Mouse (Mus musculus): ENCODE measurements around the gene Gsdma. TPM values are rescaled to one million over a fixed set of nuclear protein-coding genes. Genes with fewer than 3 reads are reported as not detected.

The Gsdma gene
- total and polyA plus RNA-seq, 2 experiments from 2014 or later, result not detected

DNA sequence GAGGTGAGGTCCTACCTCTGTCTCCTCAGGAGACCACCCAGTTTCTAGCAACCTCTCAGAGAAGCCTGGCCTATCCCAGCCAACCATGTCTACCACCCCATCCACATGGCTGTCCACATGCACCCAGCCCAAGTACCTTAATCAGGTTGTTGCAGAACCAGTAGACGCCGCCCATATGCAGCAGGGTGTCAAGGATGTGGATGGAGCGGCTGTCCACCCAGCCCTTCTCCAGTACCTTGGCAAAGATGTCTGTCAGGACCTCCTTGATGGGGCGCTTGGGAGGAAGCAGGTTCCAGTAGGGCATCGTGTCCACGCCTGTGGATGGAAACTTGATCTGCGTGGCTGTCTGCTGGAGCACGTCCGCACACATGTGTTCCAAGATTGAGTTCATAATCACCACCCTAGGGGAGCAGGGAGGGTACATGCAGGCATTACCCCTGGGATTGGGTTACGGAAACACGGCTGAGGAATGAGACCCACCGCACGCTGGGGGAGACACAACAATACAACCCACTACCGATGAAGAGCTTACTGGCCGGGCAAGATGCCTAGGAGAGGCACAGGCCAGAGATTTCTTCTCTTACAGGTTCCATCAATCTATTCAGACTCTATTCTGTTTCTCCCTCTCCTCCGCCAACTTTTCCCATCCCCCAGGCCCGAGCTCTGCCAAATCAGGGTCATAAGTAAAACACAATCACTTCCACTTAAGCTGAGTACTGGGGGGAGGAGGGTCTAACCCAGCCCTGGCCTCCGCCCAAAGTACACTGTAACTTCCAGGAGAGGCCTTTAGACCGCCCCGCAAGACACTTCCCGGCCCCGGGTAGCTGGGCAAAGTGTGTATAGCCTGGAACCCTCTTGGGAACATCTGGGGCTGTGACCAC, 43.5 kb downstream of the Gsdma start:
- Histone ChIP-seq H3K9me3 (replicated peaks; ENCODE audit: control insufficient read depth, low read length) (no peaks in the 10 kb centered on the region), H3K4me3 (ENCODE audit: low read depth, low read length) (no peak overlapping the region), H3K27ac (ENCODE audit: low read depth) (peak overlapping the region; percentile 75), H3K4me2 (ENCODE audit: low read depth, low read length) (0 out of 2 replicates have a peak overlapping the region, but pooled peaks have one; percentile 12), H3K9ac (replicated peaks; ENCODE audit: low read depth, low read length) (no peak overlapping the region), H3K4me1 (ENCODE audit: control insufficient read depth, insufficient read depth) (peaks cover 21% of the 10 kb centered on the region), H3K27me3 (ENCODE audit: control insufficient read depth, insufficient read depth, low read length) (no peaks in the 10 kb centered on the region), H3K36me3 (replicated peaks; ENCODE audit: control insufficient read depth, insufficient read depth, low read length) (peaks cover 45% of the 10 kb centered on the region)
- ATAC-seq (ENCODE audit: insufficient read depth, low read depth), result peak; percentile 48
- peak; percentile 76 for DNase-seq (ENCODE audit: low spot score)
- TF ChIP-seq EP300 (IDR thresholded peaks at IDR 0.05; ENCODE audit: low read depth), result no peak
- no peak for TF ChIP-seq CTCF (IDR thresholded peaks at IDR 0.05; ENCODE audit: low read depth)
- 68% methylated on average over 22 of the region's 22 CpGs for WGBS

DNA sequence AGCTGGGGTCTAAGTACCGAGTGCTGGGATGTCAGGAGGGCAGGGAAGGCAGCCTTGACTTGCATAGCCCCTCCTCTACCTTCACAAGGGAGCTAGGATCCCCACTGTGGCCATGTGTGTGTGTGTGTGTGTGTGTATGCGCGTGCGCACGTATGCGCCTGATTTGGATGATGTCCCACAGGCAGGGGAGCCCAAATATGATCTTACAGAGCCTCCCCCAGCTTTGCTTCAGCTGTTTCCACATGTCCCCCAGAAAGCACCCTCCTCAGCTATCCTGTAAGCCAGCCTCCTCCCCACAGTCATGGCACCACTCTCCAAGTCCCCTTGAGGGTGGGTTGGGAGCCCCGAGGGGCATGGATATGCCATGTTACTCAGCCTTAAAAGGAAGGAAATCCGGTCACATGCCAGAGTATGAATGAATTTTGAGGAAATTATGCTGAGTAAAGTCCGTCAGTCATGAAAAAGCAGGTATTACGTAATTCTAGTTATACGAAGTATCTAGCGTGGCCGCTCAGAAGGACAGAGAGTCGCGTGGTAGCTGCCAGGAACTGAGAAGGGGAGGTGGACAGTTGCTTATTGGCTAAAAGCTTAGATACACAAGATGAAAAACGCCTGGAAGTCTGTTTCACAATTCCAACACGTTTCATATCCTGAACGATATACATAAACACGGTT, 44.3 kb downstream of the Gsdma start:
- ATAC-seq (ENCODE audit: insufficient read depth, low read depth) (peak; percentile 14; the same call in 1 of the 2 replicates), DNase-seq (ENCODE audit: low spot score) (peak; percentile 67)
- no peak overlapping the region for H3K4me3 ChIP-seq (ENCODE audit: low read depth, low read length)
- H3K4me2 ChIP-seq (ENCODE audit: low read depth, low read length), result 0 out of 2 replicates have a peak overlapping the region, but pooled peaks have one; percentile 12
- no peak overlapping the region for H3K9ac ChIP-seq (replicated peaks; ENCODE audit: low read depth, low read length)
- H3K9me3 ChIP-seq (replicated peaks; ENCODE audit: control insufficient read depth, low read length), result no peaks in the 10 kb centered on the region
- H3K4me1 ChIP-seq (ENCODE audit: control insufficient read depth, insufficient read depth), result peaks cover 21% of the 10 kb centered on the region
- WGBS, result 64% methylated on average over 19 of the region's 19 CpGs
- no peaks in the 10 kb centered on the region for H3K27me3 ChIP-seq (ENCODE audit: control insufficient read depth, insufficient read depth, low read length)
- no peak for TF ChIP-seq EP300 (IDR thresholded peaks at IDR 0.05; ENCODE audit: low read depth)
- no peak for TF ChIP-seq CTCF (IDR thresholded peaks at IDR 0.05; ENCODE audit: low read depth)
- H3K27ac ChIP-seq (ENCODE audit: low read depth), result peak overlapping the region; percentile 75
- H3K36me3 ChIP-seq (replicated peaks; ENCODE audit: control insufficient read depth, insufficient read depth, low read length), result peaks cover 52% of the 10 kb centered on the region

DNA sequence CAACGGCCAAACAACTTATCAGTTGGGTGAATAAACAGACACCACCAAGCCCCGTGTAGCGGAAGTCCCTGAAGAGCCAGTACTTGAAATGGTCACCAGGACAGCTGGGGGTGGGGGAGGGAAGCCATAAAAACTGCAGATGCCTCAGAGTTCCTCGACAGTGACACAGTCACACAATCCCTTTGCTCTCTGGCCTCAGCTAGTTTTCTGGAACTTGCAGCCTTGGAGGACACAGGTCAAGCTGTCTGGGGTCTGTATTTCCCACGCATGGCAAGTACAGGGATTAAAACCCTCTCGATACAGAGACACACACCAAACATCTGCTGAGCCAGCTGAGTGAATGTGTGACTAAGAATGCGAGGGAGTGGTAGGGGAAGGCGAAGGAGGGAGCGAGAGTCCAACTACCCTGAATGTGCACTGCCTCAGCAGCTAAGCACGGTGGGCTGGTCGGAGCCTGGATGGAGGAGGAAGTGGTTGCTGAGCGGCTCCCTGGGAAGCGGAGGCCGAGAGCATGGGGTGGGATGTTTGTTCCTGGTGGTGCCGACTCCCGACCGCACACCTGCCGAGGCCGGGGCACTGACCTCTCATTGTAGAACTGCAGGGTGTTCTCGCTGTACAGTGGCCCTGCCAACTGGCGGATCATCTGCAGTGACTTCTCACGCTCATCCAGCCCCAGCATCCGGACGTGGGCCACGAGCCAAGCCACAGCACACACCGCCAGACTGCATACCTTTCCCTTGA, 45.0 kb downstream of the Gsdma start:
- no peak for ATAC-seq (ENCODE audit: insufficient read depth, low read depth)
- TF ChIP-seq CTCF (IDR thresholded peaks at IDR 0.05; ENCODE audit: low read depth) (no peak), EP300 (IDR thresholded peaks at IDR 0.05; ENCODE audit: low read depth) (no peak)
- Histone ChIP-seq H3K4me3 (ENCODE audit: low read depth, low read length) (no peak overlapping the region), H3K36me3 (replicated peaks; ENCODE audit: control insufficient read depth, insufficient read depth, low read length) (peaks cover 56% of the 10 kb centered on the region), H3K4me1 (ENCODE audit: control insufficient read depth, insufficient read depth) (peaks cover 21% of the 10 kb centered on the region), H3K9ac (replicated peaks; ENCODE audit: low read depth, low read length) (no peak overlapping the region), H3K27me3 (ENCODE audit: control insufficient read depth, insufficient read depth, low read length) (no peaks in the 10 kb centered on the region), H3K27ac (ENCODE audit: low read depth) (peak overlapping the region; percentile 75), H3K9me3 (replicated peaks; ENCODE audit: control insufficient read depth, low read length) (no peaks in the 10 kb centered on the region), H3K4me2 (ENCODE audit: low read depth, low read length) (peak overlapping the region; percentile 8; the same call in 1 of the 2 replicates)
- no peak for DNase-seq (ENCODE audit: low spot score)
- WGBS, result 40% methylated on average over 26 of the region's 26 CpGs

DNA sequence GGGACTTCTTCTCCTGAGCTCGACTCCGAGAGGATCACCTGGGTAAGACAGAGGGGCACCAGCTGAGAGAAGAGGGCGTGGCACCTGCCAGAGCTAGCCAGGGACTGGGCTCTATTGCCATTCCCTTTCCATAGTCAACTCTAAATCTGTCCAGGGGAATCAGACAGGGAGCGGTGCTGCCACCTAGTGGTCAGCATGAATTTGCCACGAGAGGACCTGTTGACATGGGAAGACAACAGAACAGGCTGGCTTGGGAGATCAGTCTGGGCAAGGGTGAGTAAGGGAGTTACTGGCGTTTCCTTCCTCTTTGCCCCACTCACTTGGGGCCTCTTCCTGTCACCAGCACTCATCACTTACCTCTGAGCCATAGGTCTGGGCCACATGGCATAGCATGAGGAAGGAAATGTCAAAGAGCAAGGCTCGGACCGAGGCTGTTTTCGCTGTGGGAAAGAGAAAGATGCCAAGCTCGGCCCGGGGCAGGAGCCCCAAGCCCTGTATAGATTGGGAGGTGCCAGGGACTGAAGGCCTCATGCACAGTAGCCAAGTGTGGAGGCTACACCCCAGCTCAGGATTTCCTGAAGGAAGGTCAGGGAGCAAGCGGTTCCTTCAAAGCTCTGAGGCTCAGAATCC, 46.4 kb downstream of the Gsdma start:
- Histone ChIP-seq H3K9me3 (replicated peaks; ENCODE audit: control insufficient read depth, low read length) (no peaks in the 10 kb centered on the region), H3K4me3 (ENCODE audit: low read depth, low read length) (no peak overlapping the region), H3K4me1 (ENCODE audit: control insufficient read depth, insufficient read depth) (peaks cover 21% of the 10 kb centered on the region), H3K27me3 (ENCODE audit: control insufficient read depth, insufficient read depth, low read length) (no peaks in the 10 kb centered on the region), H3K36me3 (replicated peaks; ENCODE audit: control insufficient read depth, insufficient read depth, low read length) (peaks cover 55% of the 10 kb centered on the region), H3K4me2 (ENCODE audit: low read depth, low read length) (no peak overlapping the region), H3K27ac (ENCODE audit: low read depth) (peak overlapping the region; percentile 53), H3K9ac (replicated peaks; ENCODE audit: low read depth, low read length) (no peak overlapping the region)
- DNase-seq (ENCODE audit: low spot score), result peak; percentile 89
- WGBS, result 30% methylated on average over 12 of the region's 12 CpGs
- ATAC-seq (ENCODE audit: insufficient read depth, low read depth), result peak; percentile 59
- peak; percentile 98 for TF ChIP-seq CTCF (IDR thresholded peaks at IDR 0.05; ENCODE audit: low read depth)
- TF ChIP-seq EP300 (IDR thresholded peaks at IDR 0.05; ENCODE audit: low read depth), result no peak

DNA sequence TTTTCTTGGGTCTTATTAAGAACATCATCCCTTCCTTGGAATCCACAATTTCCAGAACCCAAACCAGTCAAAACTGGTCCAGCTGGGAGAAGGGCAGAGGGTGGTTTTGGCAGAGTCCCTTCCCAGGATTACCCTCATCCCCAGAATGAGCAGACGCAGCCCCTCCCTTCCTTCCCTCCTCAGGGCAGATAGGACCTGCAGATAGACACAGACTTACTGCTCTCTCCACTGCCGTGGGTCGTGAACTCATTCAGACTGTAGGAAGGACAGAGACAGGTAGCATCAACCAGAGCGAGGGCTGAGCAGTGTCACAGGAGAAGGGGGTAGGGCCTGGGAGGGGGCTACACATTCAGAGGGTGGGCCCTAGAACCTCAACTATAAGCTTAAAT, 46.9 kb downstream of the Gsdma start:
- peaks cover 54% of the 10 kb centered on the region for H3K36me3 ChIP-seq (replicated peaks; ENCODE audit: control insufficient read depth, insufficient read depth, low read length)
- H3K4me3 ChIP-seq (ENCODE audit: low read depth, low read length), result no peak overlapping the region
- WGBS, result 62% methylated on average over 4 of the region's 4 CpGs
- no peak for TF ChIP-seq EP300 (IDR thresholded peaks at IDR 0.05; ENCODE audit: low read depth)
- TF ChIP-seq CTCF (IDR thresholded peaks at IDR 0.05; ENCODE audit: low read depth), result no peak
- DNase-seq (ENCODE audit: low spot score) (no peak), ATAC-seq (ENCODE audit: insufficient read depth, low read depth) (no peak)
- no peaks in the 10 kb centered on the region for H3K27me3 ChIP-seq (ENCODE audit: control insufficient read depth, insufficient read depth, low read length)
- H3K9ac ChIP-seq (replicated peaks; ENCODE audit: low read depth, low read length), result no peak overlapping the region
- no peak overlapping the region for H3K4me2 ChIP-seq (ENCODE audit: low read depth, low read length)
- peak overlapping the region; percentile 53 for H3K27ac ChIP-seq (ENCODE audit: low read depth)
- H3K4me1 ChIP-seq (ENCODE audit: control insufficient read depth, insufficient read depth), result peaks cover 21% of the 10 kb centered on the region
- no peaks in the 10 kb centered on the region for H3K9me3 ChIP-seq (replicated peaks; ENCODE audit: control insufficient read depth, low read length)

Measured in heart, postnatal 0 days (tissue).